Mouse (Mus musculus) right cerebral cortex, adult 2 months (tissue): ENCODE data around the gene Casp8.
"Not testable (repeated sequence)": the region's sequence is repeated elsewhere in the genome, so short reads cannot be mapped to it uniquely, and the experiment has no call there.

Source experiments
- DNase-seq, 2 experiments: peaks; one replicate each; pipeline ENCODE4 v3.0.0; 2021 to 2022; ENCODE audit warnings: low spot score in 2 of 2

The Casp8 gene

DNA sequence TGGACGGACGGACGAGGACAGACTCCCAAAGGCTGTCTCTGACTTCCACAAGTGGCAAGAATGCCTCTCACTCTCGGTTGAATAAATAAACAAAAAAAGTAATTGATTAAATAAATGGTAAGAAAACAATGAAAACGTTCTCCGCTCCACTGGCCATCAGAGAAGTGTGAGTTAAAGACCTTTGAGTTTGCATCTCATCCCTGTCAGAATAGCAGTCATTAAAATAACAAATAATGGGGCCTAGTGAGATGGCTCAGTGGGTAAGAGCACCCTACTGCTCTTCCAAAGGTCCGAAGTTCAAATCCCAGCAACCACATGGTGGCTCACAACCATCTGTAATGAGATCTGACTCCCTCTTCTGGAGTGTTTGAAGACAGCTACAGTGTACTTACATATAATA lies 5.5 kb downstream of the Casp8 start:
- DNase-seq, result not testable (repeated sequence)

DNA sequence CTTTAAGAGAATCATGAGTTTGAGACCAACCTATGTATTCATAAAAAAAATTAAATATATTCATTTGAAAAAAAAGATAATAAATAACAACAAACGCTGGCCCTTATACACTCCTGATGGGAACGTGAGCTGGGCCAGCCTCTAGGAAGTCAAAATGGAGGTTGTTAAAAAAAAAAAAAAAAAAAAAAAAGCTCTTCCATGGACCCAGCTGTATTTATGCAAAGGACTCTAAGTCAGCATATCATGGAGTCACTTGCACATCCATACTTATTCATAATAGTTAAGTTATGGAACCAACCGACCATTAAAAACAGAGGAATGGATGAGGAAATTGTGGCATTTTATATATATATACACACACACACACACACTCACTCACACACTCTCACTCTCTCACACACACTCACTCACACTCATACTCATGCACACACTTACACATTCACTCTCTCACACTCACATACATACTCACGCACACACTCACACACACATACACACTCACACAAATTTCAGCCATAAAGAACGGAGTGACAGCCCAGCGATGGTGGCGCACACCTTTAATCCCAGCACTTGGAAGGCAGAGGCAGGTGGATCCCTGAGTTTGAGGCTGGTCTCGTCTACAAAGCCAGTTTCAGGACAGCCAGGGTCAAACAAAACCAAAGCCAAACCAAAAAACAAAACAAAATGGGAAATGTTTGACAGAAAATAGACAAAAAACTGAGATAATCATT lies 6.5 kb downstream of the Casp8 start:
- DNase-seq, result no peak

DNA sequence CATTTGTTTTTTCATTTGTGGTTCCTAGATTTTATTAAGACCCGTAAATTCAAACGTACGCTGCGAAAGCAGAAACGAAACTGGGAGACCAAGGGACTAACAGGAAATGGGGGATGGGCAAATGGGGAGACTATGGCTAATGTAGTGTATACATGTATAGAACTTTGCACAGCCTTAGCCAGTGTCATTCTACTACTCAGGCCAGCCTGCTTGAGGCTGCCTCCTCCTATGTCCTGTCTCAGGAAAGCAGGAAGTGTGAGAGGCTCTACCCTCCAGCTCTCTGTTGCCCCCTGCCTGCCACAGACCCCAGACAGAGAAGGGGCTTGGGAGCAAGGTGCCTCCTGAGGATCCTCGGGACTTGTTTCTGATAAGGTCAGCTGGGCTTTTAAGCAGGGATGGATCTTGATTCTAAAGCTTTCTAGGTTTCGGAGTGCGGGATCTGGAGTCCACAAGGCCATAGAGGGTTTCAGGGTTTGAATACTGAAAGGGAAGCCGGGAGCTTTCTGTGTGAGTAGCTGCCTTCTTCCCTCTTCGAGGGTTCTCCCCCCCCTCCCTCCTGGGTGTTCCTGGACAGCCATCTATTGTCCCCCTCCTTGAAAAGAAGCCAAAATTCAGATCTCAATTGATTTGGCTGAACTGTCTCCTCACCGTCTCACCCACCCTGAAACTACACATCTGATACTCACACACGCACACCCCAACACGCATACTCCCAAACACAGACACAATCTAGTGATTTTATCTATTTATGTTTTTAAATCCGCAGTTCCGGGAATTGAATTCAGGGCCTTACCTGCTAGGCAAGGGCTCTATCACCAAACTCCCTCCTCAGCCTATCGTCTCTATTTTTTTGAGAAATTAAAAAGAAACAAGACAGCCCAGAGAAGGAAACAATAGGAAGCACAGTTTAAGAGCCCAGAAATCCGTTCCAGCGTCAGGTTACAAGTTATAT lies 7.4 kb downstream of the Casp8 start:
- no peak for DNase-seq

DNA sequence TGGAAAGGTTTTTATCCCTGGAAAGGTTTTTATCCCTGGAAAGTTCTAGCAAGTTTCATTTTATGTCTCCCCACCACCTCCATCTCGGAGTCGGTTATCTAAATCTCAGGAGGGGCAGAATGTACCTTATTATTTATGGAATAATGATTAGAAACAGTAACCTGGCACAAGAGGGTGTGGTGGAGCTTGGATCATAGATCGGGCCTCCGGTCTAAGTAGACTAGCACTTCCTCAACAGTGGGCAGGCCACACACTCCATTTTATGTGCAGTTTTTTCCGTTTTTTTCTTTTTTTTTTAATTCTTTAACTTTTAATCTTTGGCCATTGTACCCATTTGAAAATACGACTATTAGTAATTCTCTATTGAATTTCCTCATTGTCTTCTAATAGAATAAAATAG lies 8.4 kb downstream of the Casp8 start:
- no peak for DNase-seq

DNA sequence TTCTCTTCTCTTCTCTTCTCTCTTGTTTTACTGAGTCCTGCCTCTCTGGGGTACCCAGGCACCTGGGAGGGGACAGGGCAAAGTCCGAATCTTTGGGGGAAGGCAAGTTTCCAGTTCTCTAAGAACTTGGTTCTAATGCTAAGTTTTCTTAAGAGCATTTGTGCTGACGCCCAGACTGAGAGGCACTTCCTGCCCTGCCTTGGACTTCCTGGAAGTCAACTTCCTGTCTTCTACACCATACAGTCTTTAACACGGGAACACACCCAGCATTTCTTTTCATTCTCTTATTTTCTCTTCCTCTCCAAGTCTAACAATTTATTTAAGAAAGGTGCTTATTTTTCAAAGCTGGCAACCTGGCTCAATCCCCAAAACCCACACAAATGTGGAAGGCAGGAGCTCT lies 11.5 kb downstream of the Casp8 start:
- no peak for DNase-seq

DNA sequence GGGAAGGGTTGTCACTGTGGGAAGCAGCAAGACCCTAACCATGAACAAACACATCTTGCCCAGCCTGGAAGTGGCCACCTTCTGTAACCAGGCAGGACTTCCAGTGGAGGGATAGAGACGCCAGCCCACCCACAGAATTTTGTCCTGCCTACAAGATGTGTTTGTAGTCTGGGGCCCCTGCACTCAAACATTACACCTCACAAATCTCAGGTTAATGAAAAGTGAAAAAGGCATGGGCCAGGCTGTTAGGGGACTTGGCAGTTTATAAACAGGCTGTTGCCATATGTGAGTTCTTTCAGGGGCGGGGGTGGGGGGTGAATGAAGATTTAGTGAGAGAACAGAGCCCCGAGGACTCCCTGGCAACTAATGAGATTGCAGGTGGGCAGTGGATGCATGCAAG lies 31.1 kb downstream of the Casp8 start:
- DNase-seq, result no peak

DNA sequence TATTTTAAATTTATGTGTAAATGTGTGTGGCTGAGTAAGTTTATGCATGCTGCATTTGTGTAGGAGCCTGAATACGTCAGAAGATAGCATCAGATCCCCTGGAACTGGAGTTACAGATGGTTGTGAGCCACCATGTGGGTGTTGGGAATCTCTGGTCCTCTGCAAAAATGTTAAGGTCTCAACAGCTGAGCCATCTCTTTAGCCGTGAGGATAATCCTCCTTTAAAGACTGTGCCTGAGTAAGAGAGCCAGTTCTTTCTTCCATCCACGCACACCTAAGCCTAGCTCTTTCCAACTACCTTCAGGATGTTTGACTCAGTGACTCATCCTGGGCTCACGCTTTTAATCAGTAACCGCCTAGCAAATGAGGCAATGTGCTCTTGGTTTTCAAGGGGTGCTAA lies 35.6 kb downstream of the Casp8 start:
- peak; percentile 46 to 63 for DNase-seq

DNA sequence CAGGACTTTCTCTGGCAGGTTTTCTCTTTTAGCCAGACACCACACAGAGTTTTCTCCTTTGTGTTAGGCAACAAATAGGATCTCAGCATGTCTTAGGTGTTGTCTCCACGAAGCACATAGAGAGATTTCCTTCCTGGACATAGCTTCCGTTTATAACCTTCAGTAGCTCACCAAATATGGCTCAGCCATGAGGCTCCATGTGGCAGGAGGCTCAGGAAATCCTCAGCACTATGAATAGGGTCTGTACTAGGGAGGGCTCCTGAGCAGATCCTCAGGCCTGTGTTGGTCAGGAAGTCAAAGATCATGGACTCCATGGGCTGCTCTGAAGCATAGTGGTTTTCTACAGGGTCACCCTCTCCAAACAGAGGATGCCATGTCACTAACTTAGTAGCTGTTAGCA lies 37.0 kb downstream of the Casp8 start:
- DNase-seq, result no peak

DNA sequence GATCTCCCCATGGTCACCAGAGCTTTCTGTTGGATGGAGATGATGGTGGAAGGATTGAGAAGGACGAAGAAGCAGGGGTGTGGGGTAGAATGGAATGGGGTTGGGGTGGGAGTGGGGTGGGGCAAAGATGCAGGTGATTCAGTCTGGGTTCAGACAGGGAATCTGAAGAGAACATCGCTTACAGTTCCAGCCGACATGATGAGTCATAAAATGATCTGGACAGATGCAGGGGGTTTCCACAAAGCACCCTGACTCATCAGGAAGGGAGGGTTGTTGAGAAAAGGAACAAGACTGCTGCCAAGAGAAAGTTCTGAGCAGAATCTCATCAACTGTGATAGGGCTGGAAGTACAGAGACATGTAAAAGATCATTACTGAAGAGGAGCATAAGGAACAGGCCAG lies 61.6 kb downstream of the Casp8 start:
- DNase-seq, result peak in 1 of 2 experiments; percentile 25

DNA sequence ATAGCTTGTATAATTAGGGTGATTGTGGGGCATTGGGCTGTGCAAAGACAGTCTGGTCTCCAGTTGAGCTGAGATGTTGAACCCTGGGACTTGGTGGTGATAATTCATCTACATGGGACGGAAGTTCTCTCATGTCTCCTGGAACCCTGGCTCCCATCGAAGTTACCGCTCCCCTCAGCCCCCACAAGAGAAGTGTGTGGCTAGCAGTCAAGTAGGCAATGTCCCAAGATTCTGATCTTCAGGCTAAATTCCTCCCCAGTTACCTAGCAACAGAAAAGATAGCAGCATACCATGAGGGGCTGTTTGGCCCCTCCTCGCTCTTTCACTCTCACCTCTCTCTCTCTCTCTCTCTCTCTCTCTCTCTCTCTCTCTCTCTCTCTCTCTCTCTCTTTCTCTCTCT lies 64.0 kb downstream of the Casp8 start:
- DNase-seq, result not testable (repeated sequence)

DNA sequence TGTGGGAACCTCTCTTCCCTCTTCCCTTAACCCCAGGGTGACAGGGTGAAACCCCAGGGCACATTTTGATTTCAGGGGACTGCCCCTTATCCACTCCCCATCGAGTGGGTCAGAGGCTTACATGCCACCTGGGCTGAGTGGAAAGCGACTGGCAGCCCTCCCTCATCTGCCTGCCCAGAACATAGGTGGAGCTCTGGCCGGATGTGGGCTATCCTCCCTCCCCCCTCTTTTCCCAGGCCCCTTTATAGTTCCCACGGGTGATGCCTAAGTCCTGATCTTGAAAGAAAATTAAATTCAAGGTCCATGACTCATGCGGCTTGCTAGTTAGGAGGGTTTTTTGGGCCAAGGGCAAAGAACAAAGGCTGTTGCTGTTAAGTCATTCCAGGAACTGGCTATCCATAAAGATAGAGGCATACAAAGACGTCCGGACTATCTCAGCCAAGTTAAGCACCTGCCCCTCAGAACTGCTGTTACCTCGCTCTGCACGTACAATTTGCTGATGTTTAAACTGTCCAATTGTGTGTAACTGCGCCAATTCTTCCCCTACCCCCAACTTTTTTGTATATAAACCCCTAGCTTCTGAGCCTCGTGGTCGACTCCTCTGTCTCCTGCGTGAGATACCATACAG lies 64.7 kb downstream of the Casp8 start:
- not testable (repeated sequence) for DNase-seq

DNA sequence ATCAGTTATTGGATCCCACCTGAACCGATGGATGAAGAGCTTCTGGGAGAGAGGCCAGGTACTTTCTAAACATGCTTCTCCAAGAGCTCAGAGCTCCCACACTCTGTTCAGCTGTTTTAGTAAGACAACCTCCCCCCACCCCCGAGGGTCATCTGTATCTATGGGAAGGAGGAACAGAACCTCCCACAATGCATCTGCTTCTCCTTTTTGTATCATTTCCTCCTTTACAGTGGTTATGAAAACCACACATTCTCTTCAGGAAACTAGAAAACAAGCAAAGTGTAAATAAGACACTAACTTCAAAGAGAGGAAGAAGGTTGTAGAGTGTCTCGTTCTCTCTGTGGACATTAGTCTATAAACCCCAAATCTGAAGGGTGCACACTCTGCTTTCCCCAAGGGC lies 65.4 kb downstream of the Casp8 start:
- DNase-seq, result not testable (repeated sequence)

DNA sequence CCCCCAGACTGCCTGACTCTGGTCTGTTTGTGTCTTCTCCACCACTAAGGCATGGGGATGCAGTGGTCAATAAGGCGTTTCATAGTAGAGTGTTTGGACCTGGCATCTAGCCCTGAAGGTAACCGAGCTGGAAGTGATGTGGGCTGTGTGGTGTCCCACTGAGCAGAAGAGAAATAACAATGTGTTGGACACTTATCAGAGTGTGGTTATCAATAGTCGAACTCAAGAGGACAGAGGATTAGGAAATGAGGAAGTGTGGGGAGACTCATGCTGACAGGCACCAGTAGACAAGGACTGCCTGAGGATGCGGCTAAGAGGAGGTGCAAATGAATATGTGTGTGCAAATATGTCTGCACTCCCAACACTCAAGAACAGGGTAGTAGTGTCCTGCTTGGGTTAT lies 81.3 kb downstream of the Casp8 start:
- not testable (repeated sequence) for DNase-seq

DNA sequence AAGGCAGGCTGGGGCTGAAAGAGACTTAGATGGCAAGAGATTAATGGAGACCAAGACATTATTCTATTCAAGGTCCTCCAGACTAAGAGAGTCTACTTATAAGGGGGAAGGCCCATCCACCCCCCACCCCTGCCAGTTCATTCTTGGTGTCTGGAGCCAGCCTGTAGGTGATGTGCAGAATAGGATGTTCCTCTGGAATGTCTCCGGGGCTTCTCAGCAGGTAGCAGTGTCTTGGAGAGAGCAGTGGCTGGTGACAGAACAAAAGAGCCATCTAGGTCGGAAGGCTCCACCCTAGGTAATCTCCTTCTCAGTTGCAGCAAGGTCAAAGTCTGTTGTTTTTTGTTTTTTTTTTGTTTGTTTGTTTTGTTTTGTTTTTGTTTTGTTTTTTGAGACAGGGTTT lies 84.1 kb downstream of the Casp8 start:
- DNase-seq, result not testable (repeated sequence)

DNA sequence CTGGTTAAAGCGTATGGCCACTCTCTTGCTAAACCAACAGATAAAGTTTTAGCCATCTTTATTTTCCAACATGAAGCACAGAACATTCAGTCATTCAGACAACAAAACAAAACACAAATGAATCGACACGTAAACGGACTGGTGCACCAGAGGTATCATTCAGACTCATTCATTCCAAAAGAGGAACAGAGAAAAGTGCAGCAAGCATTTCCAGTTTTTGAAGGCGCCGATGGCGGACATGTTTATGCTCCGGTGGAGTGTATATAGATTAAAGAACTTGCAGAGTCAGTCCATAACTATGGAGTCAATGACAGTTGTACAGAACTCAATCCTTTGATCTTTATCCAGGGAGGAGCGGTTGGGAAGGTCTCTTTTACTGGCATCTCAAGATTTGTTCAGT lies 88.1 kb downstream of the Casp8 start:
- not testable (repeated sequence) for DNase-seq

DNA sequence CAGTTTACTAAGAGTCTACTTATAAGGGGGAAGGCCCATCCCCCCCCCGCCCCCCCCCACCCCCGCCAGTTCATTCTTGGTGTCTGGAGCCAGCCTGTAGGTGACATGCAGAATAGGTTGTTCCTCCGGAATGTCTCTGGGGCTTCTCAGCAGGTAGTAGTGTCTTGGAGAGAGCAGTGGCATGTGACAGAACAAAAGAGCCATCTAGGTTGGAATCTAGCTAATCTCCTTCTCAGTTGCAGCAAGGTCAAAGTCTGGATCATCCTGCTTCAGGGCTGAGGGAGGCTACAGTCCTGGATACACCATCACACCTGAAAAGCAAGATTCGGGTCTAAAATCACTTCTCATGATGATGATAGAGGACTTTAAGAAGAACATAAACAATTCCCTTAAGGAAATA lies 90.5 kb downstream of the Casp8 start:
- DNase-seq, result no peak

DNA sequence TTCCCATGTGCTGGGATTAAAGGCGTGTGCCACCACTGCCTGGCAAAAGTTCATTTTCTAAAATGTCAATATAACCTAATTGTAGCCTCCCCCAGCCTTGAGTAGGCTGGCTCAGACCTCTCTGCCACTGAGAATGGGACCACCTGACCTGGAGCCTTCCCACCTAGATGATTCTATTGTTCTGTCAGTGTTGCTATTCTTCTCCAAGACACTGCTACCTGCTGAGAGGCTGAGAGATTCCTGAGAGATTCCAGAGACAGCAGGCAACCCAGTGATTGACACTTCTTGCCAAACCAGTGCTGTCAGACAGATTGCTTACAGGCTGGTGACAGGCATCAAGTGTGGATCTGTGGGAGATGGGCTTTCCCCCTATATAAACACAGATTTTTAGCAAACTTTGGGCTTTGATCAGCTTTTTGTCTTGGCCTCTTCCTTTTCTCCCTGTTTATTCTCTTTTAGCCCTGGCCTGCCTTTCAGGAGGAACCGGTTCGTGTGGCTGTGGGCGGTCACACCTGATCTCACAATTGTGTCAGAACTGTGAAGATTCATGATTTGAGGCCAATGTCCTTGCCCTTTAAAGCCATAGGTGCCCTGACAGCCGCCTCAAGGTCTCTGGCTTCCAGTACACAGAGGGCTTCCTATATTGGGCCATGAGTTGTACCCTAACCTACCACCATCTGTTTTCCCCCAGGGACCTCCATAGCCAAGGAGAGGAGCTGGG lies 94.8 kb downstream of the Casp8 start:
- DNase-seq, result no peak

DNA sequence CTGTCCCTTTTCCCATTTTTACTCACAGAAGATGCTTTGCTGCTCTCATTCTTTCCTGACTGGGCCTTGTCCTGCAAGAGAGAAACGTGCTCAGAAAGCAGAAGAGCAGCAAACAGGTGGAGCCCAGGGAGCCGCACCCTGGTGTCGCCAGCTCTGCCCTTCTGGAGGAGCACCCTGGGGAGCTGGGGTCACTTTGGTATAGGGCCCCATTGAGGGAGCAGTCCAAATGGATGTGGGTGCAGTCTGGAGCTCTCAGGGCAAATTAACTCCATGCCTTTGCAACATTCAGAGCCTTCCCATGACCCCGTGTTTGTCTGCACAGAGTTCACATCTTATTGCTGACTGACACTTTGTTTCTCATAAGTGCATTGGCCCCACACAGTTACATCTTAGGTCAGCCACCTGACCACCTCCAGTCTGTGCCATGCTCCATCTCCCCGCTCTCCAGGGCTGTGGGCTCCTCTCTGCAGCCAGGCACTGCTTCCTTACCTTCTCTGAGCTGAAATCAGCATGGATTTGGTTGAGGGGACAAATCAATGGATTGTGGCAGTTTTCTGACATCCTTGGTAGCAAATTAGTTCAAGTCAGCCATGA lies 95.6 kb downstream of the Casp8 start:
- DNase-seq, result not testable (repeated sequence)

DNA sequence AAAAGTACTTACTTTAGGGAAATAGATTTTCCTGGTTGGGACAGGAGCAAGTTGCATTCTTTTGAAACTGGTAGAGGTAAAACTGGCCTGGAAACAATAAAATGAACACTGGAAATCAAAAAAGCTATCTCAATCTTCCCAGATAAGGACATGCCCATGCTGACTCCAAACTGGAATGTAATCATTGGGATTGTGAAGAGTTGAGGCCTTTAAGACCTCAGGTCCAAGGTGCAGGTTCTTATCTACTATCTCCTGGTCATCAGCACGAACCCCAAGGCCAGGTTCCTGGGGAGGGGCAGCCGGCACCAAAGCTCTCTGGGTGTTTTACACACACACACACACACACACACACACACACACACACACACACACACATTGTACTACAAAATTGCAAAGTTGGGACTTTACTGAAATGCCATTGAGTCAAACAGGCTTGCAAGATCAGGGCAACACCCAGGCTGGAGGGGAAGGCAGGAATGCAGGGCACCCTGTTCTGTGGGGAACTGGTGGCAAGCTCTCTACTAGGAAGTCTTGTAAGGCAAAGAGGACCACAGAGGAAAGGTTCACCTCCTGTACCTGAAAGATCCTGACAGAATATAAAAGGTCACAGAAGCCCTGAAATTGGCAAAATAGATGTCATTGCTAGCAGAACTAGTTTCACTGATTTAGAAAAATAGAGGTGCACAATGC lies 96.5 kb downstream of the Casp8 start:
- DNase-seq, result not testable (repeated sequence)

DNA sequence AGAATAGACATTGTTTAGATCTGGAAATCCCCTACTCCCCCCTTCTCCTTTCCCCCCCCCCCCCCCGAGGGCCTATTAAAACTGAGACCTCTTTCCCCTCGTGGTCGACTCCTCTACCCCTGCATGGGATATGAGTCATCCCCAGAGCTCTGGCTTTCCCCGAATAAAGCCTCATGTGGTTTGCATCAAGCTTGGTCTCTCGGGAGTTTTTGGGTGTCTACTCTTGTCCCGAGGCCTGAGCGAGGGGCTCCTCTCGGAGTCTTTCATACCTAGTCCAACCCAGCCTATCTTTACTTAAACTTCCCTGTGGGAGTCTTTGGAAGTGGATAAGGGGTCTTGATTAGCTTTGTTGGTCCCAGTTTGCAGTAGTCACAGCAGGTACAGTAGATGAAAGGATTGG lies 97.2 kb downstream of the Casp8 start:
- DNase-seq, result not testable (repeated sequence)
